Mouse (Mus musculus): ENCODE measurements at regions not wholly inside any gene's neighbourhood (a gene's known extent, or its start where the extent isn't known, plus 50 kb on each side); places are given as distances from the start of the nearest gene placed in this dataset.
"Not testable (repeated sequence)": the region's sequence is repeated elsewhere in the genome, so short reads cannot be mapped to it uniquely, and the experiment has no call there.

DNA sequence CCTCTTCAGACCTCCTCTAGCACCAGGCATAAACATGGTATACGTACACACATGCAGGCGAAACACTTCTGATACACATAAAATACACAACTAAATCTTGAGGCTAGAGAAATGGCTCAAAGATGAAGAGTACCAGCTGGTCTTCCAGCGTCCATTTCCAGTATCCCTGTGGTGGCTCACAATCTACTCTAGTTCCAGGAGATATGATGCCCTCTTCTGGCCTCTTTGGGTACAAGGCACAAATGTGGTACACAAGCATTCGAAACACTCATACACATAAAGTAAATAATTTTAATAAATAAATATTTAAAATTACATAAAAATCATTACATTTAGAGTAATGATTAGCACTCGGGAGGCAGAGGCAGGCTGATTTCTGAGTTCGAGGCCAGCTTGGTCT is 50.7 kb upstream of the Rabgap1l start:
- CTCF ChIA-PET = no interaction called here

DNA sequence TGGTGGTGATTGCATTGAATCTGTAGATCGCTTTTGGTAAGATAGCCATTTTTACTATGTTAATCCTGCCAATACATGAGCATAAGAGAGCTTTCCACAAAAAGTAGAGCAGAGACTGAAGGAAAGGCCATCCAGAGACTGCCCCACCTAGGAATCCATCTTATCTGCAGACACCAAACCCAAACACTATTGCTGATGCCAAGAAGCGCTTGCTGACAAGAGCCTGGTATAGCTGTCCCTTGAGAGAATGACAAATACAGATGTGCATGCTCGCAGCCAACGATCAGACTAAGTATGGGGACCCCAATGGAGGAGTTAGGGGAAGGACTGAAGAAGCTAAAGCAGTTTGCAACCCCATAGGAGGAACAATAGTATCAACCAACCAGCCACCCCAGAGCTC is 51.7 kb upstream of the Rabgap1l start:
- CTCF ChIA-PET = not testable (repeated sequence)

DNA sequence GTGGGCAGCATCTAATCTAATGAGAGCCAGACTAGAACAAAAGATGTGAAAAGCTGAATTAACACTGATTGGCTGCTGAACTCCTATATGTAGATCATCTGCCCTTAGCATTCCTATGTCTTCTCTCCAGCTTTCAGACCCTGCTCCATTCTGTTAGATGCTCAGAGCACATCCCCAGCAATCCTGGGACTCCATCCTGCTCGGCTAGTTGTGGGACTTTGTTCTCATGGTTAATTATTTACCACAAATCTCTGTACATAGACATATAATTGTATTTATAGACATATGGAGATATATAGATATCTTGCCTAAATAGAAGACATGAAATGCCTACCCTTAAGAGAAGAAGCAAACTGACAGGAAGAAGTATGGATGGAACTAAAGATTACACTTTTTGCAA is 55.5 kb upstream of the Rc3h1 start:
- CTCF ChIA-PET = no interaction called here

DNA sequence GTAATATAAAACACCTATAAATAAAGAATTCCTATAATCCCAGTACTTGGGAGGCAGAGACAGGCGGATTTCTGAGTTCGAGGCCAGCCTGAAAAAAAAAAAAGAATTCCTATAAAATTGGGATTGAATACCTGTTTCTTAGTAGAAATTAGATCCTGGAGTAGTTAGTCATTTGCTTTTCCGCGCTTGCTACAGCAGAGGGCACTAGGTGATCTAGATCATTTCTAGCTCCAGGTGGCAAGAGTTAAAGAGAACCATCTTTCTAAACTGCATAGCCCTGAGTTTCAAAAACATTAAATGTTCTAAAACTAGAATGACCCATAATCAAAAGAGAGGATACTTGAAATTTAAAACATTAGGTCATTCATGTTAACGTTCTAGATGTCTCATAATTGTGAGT is 51.8 kb upstream of the Rc3h1 start:
- CTCF ChIA-PET = no interaction called here

DNA sequence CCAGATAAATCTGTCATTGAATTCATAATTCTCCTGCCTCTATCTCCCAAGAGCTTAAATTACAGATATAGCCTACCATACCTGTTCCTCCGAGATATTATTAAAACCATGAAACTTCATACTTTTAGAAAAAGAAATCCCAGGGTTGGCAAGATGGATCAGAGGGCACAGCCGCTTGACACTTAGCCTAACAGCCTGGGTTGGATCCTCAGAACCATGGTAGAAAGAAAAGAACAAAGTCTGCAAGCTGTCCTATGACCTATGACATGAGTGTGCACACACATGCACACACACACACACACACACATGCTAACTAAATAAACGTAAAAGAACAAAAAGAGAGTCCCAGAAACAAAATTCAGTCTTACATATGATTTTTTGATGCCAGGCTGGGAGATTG is 50.8 kb upstream of the Rc3h1 start:
- CTCF ChIA-PET = no interaction called here

DNA sequence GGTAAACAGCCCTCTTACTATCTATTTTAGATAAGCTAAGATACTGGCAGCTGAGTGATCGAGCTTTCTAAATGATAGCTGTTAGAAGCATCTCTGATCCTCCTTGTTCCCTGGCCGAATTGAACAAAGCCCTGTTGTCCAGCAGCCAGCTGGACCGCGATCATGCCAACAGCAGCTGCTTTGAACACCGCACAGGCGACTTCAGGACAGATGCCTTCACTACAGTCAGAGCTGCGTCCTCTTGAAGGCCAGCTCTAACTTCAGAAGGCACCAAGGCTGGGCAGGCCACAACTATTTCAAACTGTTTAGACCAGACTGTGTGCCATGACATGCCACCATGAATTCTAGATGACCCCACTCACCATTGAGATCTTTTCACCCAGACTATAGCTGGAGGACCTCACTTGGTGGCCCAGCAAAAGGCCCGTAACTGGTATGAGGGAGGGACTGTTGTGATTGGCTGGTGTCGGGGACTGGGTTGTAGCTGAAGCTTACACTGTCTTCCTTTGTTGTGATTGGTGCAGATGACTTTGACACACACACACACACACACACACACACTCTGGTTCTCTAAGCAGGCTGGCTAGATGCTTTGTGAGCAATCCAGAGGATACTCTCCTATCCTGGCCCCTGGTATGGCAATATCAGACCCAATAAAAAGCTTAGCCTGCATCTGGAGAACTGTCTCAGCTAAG is 50.1 kb upstream of the Rc3h1 start:
- CTCF ChIA-PET = interaction anchor here (0.7 to 0.8 kb wide), 2 partner anchors 78 to 812 kb away, joined by 3 to 7 read pairs; partner anchors contain the start of gene 4930523C07Rik

All from spleen, embryonic (tissue).